Mouse (Mus musculus): ENCODE results near the gene Ints1. TPM values are rescaled to one million over a fixed set of nuclear protein-coding genes. Genes with fewer than 3 reads are reported as not detected.

The Ints1 gene
- polyA plus RNA-seq, 1 experiment = 72.9 TPM

DNA sequence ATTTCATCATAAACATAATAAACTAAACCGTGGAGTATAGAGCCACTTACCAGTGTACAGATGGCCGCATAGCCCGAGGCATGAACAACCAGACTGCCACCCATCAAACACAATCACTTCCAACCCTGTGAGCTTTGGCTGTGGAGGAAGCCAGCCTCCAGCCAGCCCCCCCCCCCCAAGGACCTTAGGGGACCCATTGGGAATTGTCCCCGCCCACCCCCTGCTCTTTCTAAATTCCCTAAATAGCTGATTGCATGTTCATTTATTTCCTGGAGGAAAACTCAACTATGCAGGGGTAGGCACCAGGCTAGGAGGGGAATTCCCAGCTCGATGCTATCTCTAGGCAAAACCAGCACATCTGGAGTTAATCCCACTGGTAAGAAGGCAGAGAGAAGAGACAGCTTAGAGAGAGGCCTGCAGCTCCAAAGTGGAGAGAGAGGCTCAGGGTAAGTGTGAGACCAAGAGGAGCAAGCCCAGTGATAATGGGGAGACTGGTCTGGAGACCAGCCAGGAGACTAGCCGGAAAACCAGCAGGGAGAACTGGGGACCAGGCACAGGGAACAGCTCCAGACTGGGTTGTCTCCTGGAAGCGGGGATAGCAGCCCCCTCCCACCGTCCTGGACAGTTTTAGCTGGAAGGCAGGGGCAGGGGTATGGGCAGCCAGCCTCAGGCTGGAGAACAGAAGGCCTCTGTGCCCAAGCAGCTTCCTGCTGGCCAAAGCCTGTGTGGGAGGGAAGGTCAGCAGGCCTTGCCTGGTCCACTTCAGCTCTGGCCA is 44.6 kb downstream of the Ints1 start:
- TF ChIP-seq POLR2A (IDR thresholded peaks at IDR 0.05; ENCODE audit: borderline replicate concordance, extremely low read depth, insufficient read depth, insufficient read length, poor library complexity, severe bottlenecking) (no peak), CTCF (IDR thresholded peaks at IDR 0.05; ENCODE audit: borderline replicate concordance, extremely low read depth, insufficient read depth, insufficient read length) (no peak)
- DNase-seq (ENCODE audit: low read depth) = peak; percentile 34

DNA sequence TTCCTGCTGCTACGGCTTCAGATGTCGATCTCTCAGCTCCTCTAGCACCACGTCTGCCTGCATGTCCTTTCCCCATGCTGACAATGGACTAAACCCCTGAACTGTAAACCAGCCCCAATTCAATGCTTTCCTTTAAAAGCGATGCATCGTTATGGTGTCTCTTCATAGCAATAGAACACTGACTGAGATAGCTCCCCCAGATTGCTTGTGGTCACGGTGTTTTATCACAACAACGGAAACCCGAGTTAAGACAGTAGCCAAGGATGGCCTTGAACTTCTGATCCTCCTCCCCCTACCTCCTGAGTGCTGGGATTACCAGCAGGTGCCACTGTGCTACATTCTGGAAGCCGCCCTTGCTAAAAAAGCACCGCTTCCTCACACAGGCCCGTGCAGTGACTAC is 48.2 kb downstream of the Ints1 start:
- DNase-seq (ENCODE audit: low read depth) = no peak
- no peak for TF ChIP-seq CTCF (IDR thresholded peaks at IDR 0.05; ENCODE audit: borderline replicate concordance, extremely low read depth, insufficient read depth, insufficient read length)
- TF ChIP-seq POLR2A (IDR thresholded peaks at IDR 0.05; ENCODE audit: borderline replicate concordance, extremely low read depth, insufficient read depth, insufficient read length, poor library complexity, severe bottlenecking) = no peak

DNA sequence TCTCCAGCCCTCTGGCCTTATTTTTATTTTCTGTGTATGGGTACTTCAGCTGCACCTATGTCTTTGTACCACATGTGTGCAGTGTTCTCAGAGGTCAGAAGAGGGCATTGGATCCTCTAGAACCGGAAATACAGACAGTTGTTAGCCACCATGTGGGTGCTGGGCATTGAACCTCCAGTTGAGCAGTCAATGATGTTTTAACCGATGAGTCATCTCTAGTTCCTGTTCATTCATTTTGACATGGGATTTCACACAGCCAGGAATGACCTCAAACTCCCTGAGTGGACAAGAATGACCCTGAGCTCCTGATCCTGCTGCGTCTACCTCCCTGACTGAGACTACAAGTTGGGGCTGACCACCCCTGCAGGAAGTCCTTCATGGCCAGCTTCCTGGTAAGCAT is 49.3 kb downstream of the Ints1 start:
- no peak for DNase-seq (ENCODE audit: low read depth)
- TF ChIP-seq CTCF (IDR thresholded peaks at IDR 0.05; ENCODE audit: borderline replicate concordance, extremely low read depth, insufficient read depth, insufficient read length) = no peak

DNA sequence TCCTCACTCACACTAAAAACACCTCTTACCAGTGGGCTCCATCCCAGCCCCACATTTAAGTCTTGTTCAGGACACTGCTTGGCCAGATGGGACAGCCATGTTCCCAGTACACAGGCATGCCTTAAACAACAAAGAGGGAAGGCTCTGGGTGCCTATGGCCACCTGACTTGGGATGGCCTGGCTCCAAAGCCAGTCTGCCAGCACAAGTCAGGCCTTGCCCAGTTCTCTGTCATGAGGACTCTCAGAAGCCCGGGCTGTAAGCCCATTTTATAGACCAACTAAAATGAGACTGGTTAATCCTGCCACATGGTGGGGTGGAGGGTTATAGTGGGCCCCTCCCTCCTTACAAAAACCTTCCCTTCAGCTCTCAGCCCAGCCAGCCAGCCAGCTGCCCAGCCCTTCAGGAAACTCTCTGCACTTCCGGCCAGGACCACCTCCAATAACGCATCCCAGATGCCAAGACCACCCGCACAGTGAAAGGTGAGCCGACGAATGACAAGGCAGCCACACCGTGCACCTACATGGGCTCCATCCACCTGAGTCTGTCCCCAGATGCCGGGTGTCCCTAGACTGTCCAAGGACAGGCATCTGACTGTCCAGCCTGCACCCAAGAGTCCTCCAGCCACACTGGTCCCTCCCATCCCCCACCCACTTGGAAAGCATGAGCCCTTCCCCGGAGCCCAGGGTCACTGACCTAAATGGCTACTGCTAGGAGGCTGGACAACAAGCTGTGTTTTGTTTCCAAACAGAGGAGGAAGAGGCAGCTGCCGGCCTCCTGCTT is 50.9 kb downstream of the Ints1 start:
- DNase-seq (ENCODE audit: low read depth) = no peak
- TF ChIP-seq CTCF (IDR thresholded peaks at IDR 0.05; ENCODE audit: borderline replicate concordance, extremely low read depth, insufficient read depth, insufficient read length) (no peak), POLR2A (IDR thresholded peaks at IDR 0.05; ENCODE audit: borderline replicate concordance, extremely low read depth, insufficient read depth, insufficient read length, poor library complexity, severe bottlenecking) (no peak)

DNA sequence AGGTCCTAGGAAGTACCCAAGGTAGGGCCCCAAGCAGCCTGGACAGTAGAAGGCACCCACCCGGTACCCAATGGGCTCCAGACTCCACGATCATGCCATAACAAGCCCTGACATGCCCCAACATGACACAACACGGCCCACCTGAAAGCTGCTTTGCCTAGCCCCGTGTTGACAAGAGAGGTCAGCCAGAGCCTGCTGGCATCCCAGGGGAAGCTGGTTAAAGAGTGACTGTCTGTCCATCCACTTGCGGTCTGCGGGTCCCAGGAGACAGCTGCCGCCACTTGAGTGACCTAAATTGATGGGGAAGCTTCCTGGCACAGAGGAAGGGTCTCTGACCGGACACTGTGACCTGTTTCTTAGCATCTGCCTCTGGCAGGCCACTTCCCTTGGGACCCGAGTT is 52.4 kb downstream of the Ints1 start:
- TF ChIP-seq CTCF (IDR thresholded peaks at IDR 0.05; ENCODE audit: borderline replicate concordance, extremely low read depth, insufficient read depth, insufficient read length) (no peak), POLR2A (IDR thresholded peaks at IDR 0.05; ENCODE audit: borderline replicate concordance, extremely low read depth, insufficient read depth, insufficient read length, poor library complexity, severe bottlenecking) (no peak)
- no peak for DNase-seq (ENCODE audit: low read depth)

DNA sequence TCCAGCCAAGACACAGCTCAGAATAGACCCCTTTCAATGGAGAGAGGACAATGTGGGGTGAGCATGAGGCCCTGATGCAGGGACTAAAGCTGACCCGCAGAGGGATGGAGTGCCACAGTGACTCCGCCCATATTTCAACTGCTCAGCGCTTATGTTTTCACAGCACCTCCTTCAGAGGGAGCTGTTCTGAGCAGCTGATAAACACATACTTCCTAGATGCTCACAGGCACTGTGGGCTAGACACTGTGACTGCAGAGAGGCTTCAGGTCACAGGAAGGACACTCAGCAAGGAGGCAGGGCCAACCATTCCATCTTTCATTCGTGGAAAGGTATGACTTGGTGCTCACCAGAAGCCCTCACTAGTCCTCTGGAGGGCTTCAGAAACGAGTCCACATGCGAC is 52.8 kb downstream of the Ints1 start:
- TF ChIP-seq CTCF (IDR thresholded peaks at IDR 0.05; ENCODE audit: borderline replicate concordance, extremely low read depth, insufficient read depth, insufficient read length) (no peak), POLR2A (IDR thresholded peaks at IDR 0.05; ENCODE audit: borderline replicate concordance, extremely low read depth, insufficient read depth, insufficient read length, poor library complexity, severe bottlenecking) (no peak)
- no peak for DNase-seq (ENCODE audit: low read depth)

DNA sequence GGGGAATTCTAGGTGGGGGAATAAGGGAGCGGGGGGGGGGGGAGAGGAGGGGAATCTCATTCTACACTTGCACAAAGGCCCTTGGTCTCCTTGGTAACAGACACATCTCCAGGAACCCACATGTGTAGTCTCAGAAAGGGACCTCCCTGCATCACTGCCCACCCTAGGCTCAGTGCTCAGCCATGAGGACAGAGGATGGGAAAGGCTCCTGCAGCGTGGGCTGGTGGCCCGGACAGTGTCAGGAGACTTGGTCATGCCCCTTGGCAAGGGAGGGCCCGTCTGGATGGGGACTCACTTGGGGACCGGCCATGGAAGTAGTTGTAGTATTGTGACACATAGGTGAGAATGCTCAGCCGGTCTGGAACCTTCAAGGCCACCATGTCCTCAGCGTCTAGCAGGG is 56.5 kb downstream of the Ints1 start:
- TF ChIP-seq POLR2A (IDR thresholded peaks at IDR 0.05; ENCODE audit: borderline replicate concordance, extremely low read depth, insufficient read depth, insufficient read length, poor library complexity, severe bottlenecking) (no peak), CTCF (IDR thresholded peaks at IDR 0.05; ENCODE audit: borderline replicate concordance, extremely low read depth, insufficient read depth, insufficient read length) (no peak)
- DNase-seq (ENCODE audit: low read depth) = peak; percentile 12

DNA sequence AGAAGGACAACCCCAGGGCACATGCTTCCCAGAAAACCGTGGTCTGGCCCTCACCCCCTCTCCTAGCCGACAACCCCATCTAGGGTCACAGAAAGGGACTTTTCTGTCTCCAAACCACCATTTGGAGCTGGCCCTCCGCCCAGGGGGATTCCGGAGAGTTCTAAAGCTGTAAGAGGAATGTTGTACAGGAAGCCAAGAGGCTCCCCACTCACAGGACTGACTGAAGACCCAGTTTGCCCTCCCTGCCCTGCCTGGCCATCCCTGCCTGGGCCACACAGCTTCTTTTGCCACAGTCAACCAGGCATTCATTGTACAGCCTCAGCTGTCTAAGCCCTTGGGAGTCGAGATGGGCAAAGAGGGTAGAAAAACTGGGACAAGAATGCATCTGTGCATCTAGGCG is 56.9 kb downstream of the Ints1 start:
- TF ChIP-seq POLR2A (IDR thresholded peaks at IDR 0.05; ENCODE audit: borderline replicate concordance, extremely low read depth, insufficient read depth, insufficient read length, poor library complexity, severe bottlenecking) = no peak
- no peak for TF ChIP-seq CTCF (IDR thresholded peaks at IDR 0.05; ENCODE audit: borderline replicate concordance, extremely low read depth, insufficient read depth, insufficient read length)
- no peak for DNase-seq (ENCODE audit: low read depth)

DNA sequence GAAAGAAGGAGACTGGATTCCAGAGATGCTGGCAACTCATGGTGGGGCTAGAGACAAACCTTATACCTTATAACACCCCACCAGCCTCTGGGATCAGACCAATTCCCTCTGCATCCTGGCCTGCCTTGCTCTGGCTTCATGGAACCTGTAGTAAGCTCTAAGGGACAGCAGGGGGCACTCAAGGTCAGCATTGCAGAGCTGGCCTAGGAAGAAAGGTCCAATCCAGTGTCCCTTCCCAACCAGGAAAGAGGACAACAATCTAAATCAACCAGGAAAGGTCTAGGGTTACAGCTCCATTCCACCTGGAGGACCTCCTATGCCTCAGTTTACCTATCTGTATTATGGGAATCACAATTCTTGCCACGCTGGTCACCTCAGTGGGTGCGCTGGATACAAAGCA is 57.8 kb downstream of the Ints1 start:
- TF ChIP-seq CTCF (IDR thresholded peaks at IDR 0.05; ENCODE audit: borderline replicate concordance, extremely low read depth, insufficient read depth, insufficient read length) (peak; percentile 86), POLR2A (IDR thresholded peaks at IDR 0.05; ENCODE audit: borderline replicate concordance, extremely low read depth, insufficient read depth, insufficient read length, poor library complexity, severe bottlenecking) (no peak)
- peak; percentile 59 for DNase-seq (ENCODE audit: low read depth)

DNA sequence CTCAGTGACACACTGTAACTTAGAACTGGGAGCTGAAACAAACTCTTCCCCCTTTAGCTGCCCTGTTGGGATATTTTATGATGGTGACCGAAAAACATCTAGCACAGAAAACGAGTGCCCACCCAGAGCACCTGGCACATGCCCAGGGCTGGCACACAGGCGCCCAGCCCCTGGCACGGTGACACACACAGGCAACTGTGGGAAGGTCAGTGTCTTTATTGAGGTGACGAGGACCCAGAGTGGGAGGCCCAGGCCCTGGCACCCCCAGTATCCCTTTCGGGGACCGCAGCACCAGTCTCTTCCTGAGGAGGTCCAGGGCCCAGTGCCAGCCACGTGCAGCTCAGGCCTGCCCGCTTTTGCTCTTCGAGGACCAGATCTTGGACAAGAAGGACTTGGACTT is 69.0 kb downstream of the Ints1 start:
- TF ChIP-seq POLR2A (IDR thresholded peaks at IDR 0.05; ENCODE audit: borderline replicate concordance, extremely low read depth, insufficient read depth, insufficient read length, poor library complexity, severe bottlenecking) = no peak
- no peak for TF ChIP-seq CTCF (IDR thresholded peaks at IDR 0.05; ENCODE audit: borderline replicate concordance, extremely low read depth, insufficient read depth, insufficient read length)
- no peak for DNase-seq (ENCODE audit: low read depth)

DNA sequence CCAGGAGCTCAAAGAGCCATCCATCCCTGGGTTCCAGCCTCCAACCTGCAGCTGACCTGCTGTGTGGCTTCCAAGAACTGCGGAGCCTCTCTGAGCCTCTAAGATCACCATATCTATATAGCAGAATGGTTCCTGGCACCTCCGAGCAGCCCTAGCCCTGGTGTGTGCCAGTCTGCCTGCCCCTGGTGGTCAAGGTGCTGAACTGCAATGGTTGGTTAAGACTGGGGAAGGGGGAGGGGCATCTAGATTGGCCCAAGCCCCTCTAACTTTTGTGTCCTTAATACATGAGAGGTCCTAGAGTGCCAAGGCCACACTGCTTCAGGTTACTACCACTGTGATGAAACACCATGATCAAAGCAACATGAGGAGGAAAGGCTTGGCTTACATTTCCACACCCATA is 72.6 kb downstream of the Ints1 start:
- no peak for DNase-seq (ENCODE audit: low read depth)
- TF ChIP-seq POLR2A (IDR thresholded peaks at IDR 0.05; ENCODE audit: borderline replicate concordance, extremely low read depth, insufficient read depth, insufficient read length, poor library complexity, severe bottlenecking) = no peak
- TF ChIP-seq CTCF (IDR thresholded peaks at IDR 0.05; ENCODE audit: borderline replicate concordance, extremely low read depth, insufficient read depth, insufficient read length) = peak; percentile 59

DNA sequence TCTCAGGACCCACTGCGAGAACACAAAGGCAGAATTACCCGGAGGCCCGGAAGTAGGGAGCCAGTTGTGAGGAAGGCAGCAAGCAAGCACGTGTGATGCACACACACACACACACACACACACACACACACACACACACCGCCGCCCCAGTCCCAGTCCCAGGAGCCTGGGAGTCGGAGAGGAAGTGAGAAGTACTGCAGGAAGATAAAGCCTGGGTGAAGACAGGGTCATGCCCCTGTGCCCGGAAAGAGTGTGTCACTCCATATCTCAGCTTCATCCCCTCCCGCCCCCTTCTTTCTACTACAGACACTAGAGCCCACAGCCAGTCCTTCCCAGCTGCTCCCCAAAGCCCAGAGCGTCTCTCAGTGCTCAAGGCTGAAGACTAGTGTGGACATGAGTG is 73.2 kb downstream of the Ints1 start:
- DNase-seq (ENCODE audit: low read depth) = no peak
- TF ChIP-seq CTCF (IDR thresholded peaks at IDR 0.05; ENCODE audit: borderline replicate concordance, extremely low read depth, insufficient read depth, insufficient read length) (no peak), POLR2A (IDR thresholded peaks at IDR 0.05; ENCODE audit: borderline replicate concordance, extremely low read depth, insufficient read depth, insufficient read length, poor library complexity, severe bottlenecking) (no peak)

Other genes starting within 250 kb of the Ints1 start
- gene Uncx, start 232.2 kb downstream of the Ints1 start, polyA plus RNA-seq (2012; rRNA removed) = 26.5 and 42.0 TPM in 2 replicates
- 7.7 and 11.8 TPM in 2 replicates for gene Micall2, start 39.3 kb downstream of the Ints1 start, polyA plus RNA-seq (2012; rRNA removed)
- gene Mafk, start 15.8 kb upstream of the Ints1 start, polyA plus RNA-seq (2012; rRNA removed) = 12.6 and 13.6 TPM in 2 replicates
- 0.34 and 0.57 TPM in 2 replicates for gene Tmem184a, start 44.2 kb upstream of the Ints1 start, polyA plus RNA-seq (2012; rRNA removed)
- 0.53 TPM in 1 of 2 replicates, not detected in the other for gene Gm26938, start 50.7 kb upstream of the Ints1 start, polyA plus RNA-seq (2012; rRNA removed)
- gene Psmg3, start 51.2 kb upstream of the Ints1 start, polyA plus RNA-seq (2012; rRNA removed) = 50.6 and 73.4 TPM in 2 replicates
- 9.7 and 14.6 TPM in 2 replicates for gene Elfn1, start 132.3 kb upstream of the Ints1 start, polyA plus RNA-seq (2012; rRNA removed)

Measured in brain, embryonic 14.5 days (tissue).